9 mouse cellular contexts compared by ENCODE assay signal in genomic region chr12:111908997-111909550, GRCm38 (mm10). TPM values are rescaled to one million over a fixed set of nuclear protein-coding genes. Genes with fewer than 3 reads are reported as not detected.
DNase-seq lines count a peak whose midpoint lies in the region; ATAC-seq lines count a peak whose summit lies in the region.
"Had no signal": no experiment of that assay in that cellular context is flagged by ENCODE, and none has a peak within 500 bp of the region (broad histone marks: within the 10 kb centered on the region; RNA-seq: fewer than 3 reads in every experiment).

No protein-coding gene starts in this region.

- H3K4me3 ChIP-seq in kidney, embryonic 14.5 days (ENCODE audit: low read length): no peak overlapping the region; the same call in 1 of the 2 replicates
- H3K4me3 ChIP-seq in embryonic facial prominence, embryonic 15.5 days (replicated peaks): no peak overlapping the region
- peak overlapping the region; percentile 80; the same call in 1 of the 2 replicates for H3K4me3 ChIP-seq in intestine, embryonic 14.5 days (ENCODE audit: low read depth, low read length)

- H3K27ac ChIP-seq in kidney, embryonic 14.5 days (ENCODE audit: low read depth, low read length): no peak overlapping the region
- no peak overlapping the region for H3K27ac ChIP-seq in embryonic facial prominence, embryonic 15.5 days (replicated peaks)
- H3K27ac ChIP-seq in intestine, embryonic 14.5 days (ENCODE audit: low read depth): no peak overlapping the region

- WGBS in kidney, embryonic 14.5 days: 49% methylated on average over 11 of the region's 11 CpGs
- 58% methylated on average over 11 of the region's 11 CpGs for WGBS in embryonic facial prominence, embryonic 15.5 days
- 55% methylated on average over 11 of the region's 11 CpGs for WGBS in intestine, embryonic 14.5 days

- ATAC-seq in kidney, embryonic 14.5 days (ENCODE audit: low FRiP score, low TSS enrichment): no peak
- ATAC-seq in embryonic facial prominence, embryonic 15.5 days (ENCODE audit: insufficient number of reproducible peaks, low FRiP score, low TSS enrichment, low read depth): no peak
- no peak for ATAC-seq in intestine, embryonic 14.5 days (replicated peaks; ENCODE audit: low FRiP score, low TSS enrichment, low read depth)

- DNase-seq in kidney, postnatal 14 days: no peak
- no peak for DNase-seq in intestine, embryonic 14.5 days (ENCODE audit: low spot score)
- peak; percentile 41 for DNase-seq in naive thymus-derived CD4-positive, alpha-beta T cell, adult 2 months (ENCODE audit: low read depth)
- no peak for DNase-seq in gastrocnemius, postnatal 25 days
- DNase-seq in retina, embryonic 14.5 days (ENCODE audit: low spot score): no peak
- no peak for DNase-seq in adrenal gland, postnatal 25 days
- DNase-seq: kidney, postnatal 4 days had no signal

- no peaks in the 10 kb centered on the region for H3K27me3 ChIP-seq in kidney, embryonic 14.5 days (ENCODE audit: control insufficient read depth, insufficient read depth, low read length)
- no peaks in the 10 kb centered on the region; the same call in 1 of the 2 replicates for H3K27me3 ChIP-seq in embryonic facial prominence, embryonic 15.5 days
- H3K27me3 ChIP-seq in intestine, embryonic 14.5 days (replicated peaks; ENCODE audit: control insufficient read depth, insufficient read depth, low read length): no peaks in the 10 kb centered on the region

- H3K4me2 ChIP-seq in kidney, embryonic 14.5 days (replicated peaks; ENCODE audit: low read depth, low read length): peak overlapping the region; percentile 93; the same call in 1 of the 2 replicates
- peak overlapping the region; percentile 87 for H3K4me2 ChIP-seq in embryonic facial prominence, embryonic 15.5 days (replicated peaks)
- H3K4me2 ChIP-seq in intestine, embryonic 14.5 days (ENCODE audit: low read length): peak overlapping the region; percentile 91

- H3K36me3 ChIP-seq in kidney, embryonic 14.5 days (ENCODE audit: control insufficient read depth, insufficient read depth, low read length): no peaks in the 10 kb centered on the region
- no peaks in the 10 kb centered on the region for H3K36me3 ChIP-seq in embryonic facial prominence, embryonic 15.5 days
- no peaks in the 10 kb centered on the region for H3K36me3 ChIP-seq in intestine, embryonic 14.5 days (ENCODE audit: control insufficient read depth, insufficient read depth, low read length)

- H3K9me3 ChIP-seq in kidney, embryonic 14.5 days (ENCODE audit: control insufficient read depth, low read length): no peaks in the 10 kb centered on the region
- no peaks in the 10 kb centered on the region for H3K9me3 ChIP-seq in embryonic facial prominence, embryonic 15.5 days (replicated peaks)
- H3K9me3 ChIP-seq in intestine, embryonic 14.5 days (ENCODE audit: control insufficient read depth, low read length): no peaks in the 10 kb centered on the region

- H3K9ac ChIP-seq in kidney, embryonic 14.5 days (ENCODE audit: low read depth, low read length): peak overlapping the region; percentile 81; the same call in 1 of the 2 replicates
- H3K9ac ChIP-seq in embryonic facial prominence, embryonic 15.5 days: no peak overlapping the region
- H3K9ac ChIP-seq in intestine, embryonic 14.5 days (ENCODE audit: low read length): no peak overlapping the region

- H3K4me1 ChIP-seq in kidney, embryonic 14.5 days (ENCODE audit: control insufficient read depth, insufficient read depth, low read length): peaks cover 11% of the 10 kb centered on the region; the same call in 1 of the 2 replicates
- peaks cover 9% of the 10 kb centered on the region for H3K4me1 ChIP-seq in embryonic facial prominence, embryonic 15.5 days
- 0 out of 2 replicates have a peak, but pooled peaks cover 5% of the 10 kb centered on the region for H3K4me1 ChIP-seq in intestine, embryonic 14.5 days (replicated peaks; ENCODE audit: control insufficient read depth, insufficient read depth, low read length)

RNA-seq across cellular contexts. Expression of gene Ppp1r13b, which starts 1.2 kb away (rescaled TPM):
- 13.6 and 20.6 TPM in 2 replicates for polyA plus RNA-seq in kidney, embryonic 14.5 days (2014; fragmentation: Nextera tagmentation; extraction: Ambion mirVana)
- polyA plus RNA-seq in embryonic facial prominence, embryonic 15.5 days (2015; fragmentation: Nextera tagmentation; extraction: Ambion mirVana): 12.8 and 16.9 TPM in 2 replicates
- polyA plus RNA-seq in intestine, embryonic 14.5 days (2014; fragmentation: Nextera tagmentation; extraction: Ambion mirVana): 22.3 and 29.1 TPM in 2 replicates
- total RNA-seq in gastrocnemius, postnatal 25 days (2021): 1 to 10 TPM; 5.3 to 6.1 TPM
- total RNA-seq in adrenal gland, postnatal 25 days (2021): 16.3 and 18.1 TPM in 2 replicates

RNA-seq across cellular contexts. Expression of gene Atp5mpl, which starts 57.7 kb away (rescaled TPM):
- 689 and 1,049 TPM in 2 replicates for polyA plus RNA-seq in kidney, embryonic 14.5 days (2014; fragmentation: Nextera tagmentation; extraction: Ambion mirVana)
- 574 and 621 TPM in 2 replicates for polyA plus RNA-seq in embryonic facial prominence, embryonic 15.5 days (2015; fragmentation: Nextera tagmentation; extraction: Ambion mirVana)
- 845 and 1,000 TPM in 2 replicates for polyA plus RNA-seq in intestine, embryonic 14.5 days (2014; fragmentation: Nextera tagmentation; extraction: Ambion mirVana)
- total RNA-seq in gastrocnemius, postnatal 25 days (2021): 100 to 1,000 TPM; 775 to 816 TPM
- total RNA-seq in adrenal gland, postnatal 25 days (2021): 333 and 344 TPM in 2 replicates
